Comparison of ENCODE assay signal across 9 mouse cellular contexts in genomic region chr14:32888876-32889674, GRCm38 (mm10). TPM values are rescaled to one million over a fixed set of nuclear protein-coding genes. Genes with fewer than 3 reads are reported as not detected.
DNase-seq lines count a peak whose midpoint lies in the region; ATAC-seq lines count a peak whose summit lies in the region.
"Had no signal": no experiment of that assay in that cellular context is flagged by ENCODE, and none has a peak within 500 bp of the region (broad histone marks: within the 10 kb centered on the region; RNA-seq: fewer than 3 reads in every experiment).

No protein-coding gene starts in this region.

- no peak overlapping the region for H3K9ac ChIP-seq in forebrain, embryonic 14.5 days (ENCODE audit: low read length)
- no peak overlapping the region for H3K9ac ChIP-seq in hindbrain, embryonic 12.5 days

- H3K9me3 ChIP-seq in forebrain, embryonic 14.5 days (replicated peaks; ENCODE audit: control insufficient read depth, low read length) = no peaks in the 10 kb centered on the region
- H3K9me3 ChIP-seq in hindbrain, embryonic 12.5 days (replicated peaks) = no peaks in the 10 kb centered on the region
- no peaks in the 10 kb centered on the region for H3K9me3 ChIP-seq in limb, embryonic 10.5 days (replicated peaks)

- ATAC-seq in cerebellum, adult (ENCODE audit: insufficient number of reproducible peaks, low FRiP score, low TSS enrichment) = peak; percentile 56; the same call in 1 of the 2 replicates
- peak; percentile 95 for ATAC-seq in forebrain, embryonic 14.5 days
- peak; percentile 95 for ATAC-seq in hindbrain, embryonic 12.5 days (ENCODE audit: low FRiP score)

- no peaks in the 10 kb centered on the region for H3K36me3 ChIP-seq in forebrain, embryonic 14.5 days (ENCODE audit: control insufficient read depth, insufficient read depth, low read length)
- H3K36me3 ChIP-seq in hindbrain, embryonic 12.5 days = no peaks in the 10 kb centered on the region
- no peaks in the 10 kb centered on the region for H3K36me3 ChIP-seq in limb, embryonic 10.5 days

- H3K27ac ChIP-seq in forebrain, embryonic 14.5 days (ENCODE audit: low read depth, low read length) = no peak overlapping the region
- peak overlapping the region; percentile 60 for H3K27ac ChIP-seq in hindbrain, embryonic 12.5 days
- peak overlapping the region; percentile 30; the same call in 1 of the 2 replicates for H3K27ac ChIP-seq in limb, embryonic 10.5 days
- H3K27ac ChIP-seq: kidney, postnatal 0 days had no signal

- H3K4me1 ChIP-seq in forebrain, embryonic 14.5 days (ENCODE audit: control insufficient read depth, insufficient read depth, low read length) = peaks cover 17% of the 10 kb centered on the region; the same call in 1 of the 2 replicates
- peaks cover 19% of the 10 kb centered on the region for H3K4me1 ChIP-seq in hindbrain, embryonic 12.5 days
- peaks cover 11% of the 10 kb centered on the region for H3K4me1 ChIP-seq in limb, embryonic 10.5 days

- peak; percentile 56 for DNase-seq in adrenal gland, postnatal 10 days
- DNase-seq in forebrain, embryonic 14.5 days (ENCODE audit: low spot score) = peak; percentile 80
- DNase-seq in limb, embryonic 10.5 days (ENCODE audit: low spot score) = peak; percentile 40
- peak; percentile 89 for DNase-seq in retina, postnatal 1 day
- DNase-seq in urinary bladder, postnatal 25 days (ENCODE audit: low spot score) = no peak

- no peak overlapping the region for H3K4me2 ChIP-seq in forebrain, embryonic 14.5 days (ENCODE audit: low read length)
- H3K4me2 ChIP-seq in hindbrain, embryonic 12.5 days (replicated peaks) = no peak overlapping the region

- no peak overlapping the region for H3K4me3 ChIP-seq in forebrain, embryonic 14.5 days (ENCODE audit: low read depth, low read length)
- no peak overlapping the region for H3K4me3 ChIP-seq in hindbrain, embryonic 12.5 days
- H3K4me3 ChIP-seq in limb, embryonic 10.5 days = no peak overlapping the region

- H3K27me3 ChIP-seq in forebrain, embryonic 14.5 days (replicated peaks; ENCODE audit: control insufficient read depth, insufficient read depth, low read length) = no peaks in the 10 kb centered on the region
- H3K27me3 ChIP-seq in hindbrain, embryonic 12.5 days = no peaks in the 10 kb centered on the region
- no peaks in the 10 kb centered on the region for H3K27me3 ChIP-seq in limb, embryonic 10.5 days (ENCODE audit: low read depth, poor library complexity, severe bottlenecking)

- 7% methylated on average over 6 of the region's 6 CpGs for WGBS in forebrain, embryonic 14.5 days
- WGBS in hindbrain, embryonic 12.5 days = 6% methylated on average over 6 of the region's 6 CpGs
- 60% methylated on average over 6 of the region's 6 CpGs for WGBS in limb, embryonic 10.5 days

RNA-seq across cellular contexts. Expression of gene Vstm4, which starts 32.5 kb away (rescaled TPM):
- total RNA-seq in adrenal gland, postnatal 10 days (2021) = 10 to 100 TPM; 23.5 to 24.7 TPM
- 6.0 and 9.2 TPM in 2 replicates for polyA plus RNA-seq in forebrain, embryonic 14.5 days (2014; fragmentation: Nextera tagmentation; extraction: Ambion mirVana)
- 7.3 and 8.2 TPM in 2 replicates for polyA plus RNA-seq in hindbrain, embryonic 12.5 days (2016; fragmentation: Nextera tagmentation; extraction: Ambion mirVana)
- 1.1 and 1.4 TPM in 2 replicates for polyA plus RNA-seq in limb, embryonic 10.5 days (2016; fragmentation: Nextera tagmentation; extraction: Ambion mirVana)

RNA-seq across cellular contexts. Expression of gene Fam170b, which starts 55.3 kb away (rescaled TPM):
- total RNA-seq in adrenal gland, postnatal 10 days (2021) = not detected
- polyA plus RNA-seq in forebrain, embryonic 14.5 days (2014; fragmentation: Nextera tagmentation; extraction: Ambion mirVana) = not detected in 2 replicates
- polyA plus RNA-seq in hindbrain, embryonic 12.5 days (2016; fragmentation: Nextera tagmentation; extraction: Ambion mirVana) = not detected in 2 replicates
- 0.08 TPM in 1 of 2 replicates, not detected in the other for polyA plus RNA-seq in limb, embryonic 10.5 days (2016; fragmentation: Nextera tagmentation; extraction: Ambion mirVana)
- polyA plus RNA-seq: small intestine, adult 2 months had no signal
